Mouse (Mus musculus): ENCODE results near the gene Zic4. TPM values are rescaled to one million over a fixed set of nuclear protein-coding genes. Genes with fewer than 3 reads are reported as not detected.

Zic4 gene
- polyA plus RNA-seq, 1 experiment from 2014 or later: not detected

- Histone ChIP-seq H3K9ac (ENCODE audit: low read length) (no peak overlapping the region), H3K4me1 (replicated peaks; ENCODE audit: control insufficient read depth, insufficient read depth, low read length) (no peaks in the 10 kb centered on the region; the same call in 1 of the 2 replicates), H3K4me3 (ENCODE audit: low read depth, low read length) (no peak overlapping the region), H3K27me3 (replicated peaks; ENCODE audit: control insufficient read depth, insufficient read depth, low read length) (peaks cover 98% of the 10 kb centered on the region), H3K36me3 (ENCODE audit: control insufficient read depth, insufficient read depth, low read length) (no peaks in the 10 kb centered on the region), H3K9me3 (ENCODE audit: control insufficient read depth, low read length) (no peaks in the 10 kb centered on the region), H3K4me2 (ENCODE audit: low read length) (no peak overlapping the region), H3K27ac (ENCODE audit: low read depth) (no peak overlapping the region)
- ATAC-seq (replicated peaks; ENCODE audit: low FRiP score, low TSS enrichment, low read depth) (no peak), DNase-seq (ENCODE audit: low spot score) (no peak)
- WGBS: 1% methylated on average over 18 of the region's 18 CpGs
Measured at GRCm38 (mm10) chr9:91366226-91366998, 4.2 kb downstream of the Zic4 start.

GRCm38 (mm10) chr9:91366999-91367811, 5.0 kb downstream of the Zic4 start:
- ATAC-seq (replicated peaks; ENCODE audit: low FRiP score, low TSS enrichment, low read depth) (no peak), DNase-seq (ENCODE audit: low spot score) (peak; percentile 55)
- Histone ChIP-seq H3K9me3 (ENCODE audit: control insufficient read depth, low read length) (no peaks in the 10 kb centered on the region), H3K27me3 (replicated peaks; ENCODE audit: control insufficient read depth, insufficient read depth, low read length) (peaks cover 98% of the 10 kb centered on the region), H3K4me3 (ENCODE audit: low read depth, low read length) (no peak overlapping the region), H3K36me3 (ENCODE audit: control insufficient read depth, insufficient read depth, low read length) (no peaks in the 10 kb centered on the region), H3K27ac (ENCODE audit: low read depth) (no peak overlapping the region), H3K4me2 (ENCODE audit: low read length) (no peak overlapping the region), H3K9ac (ENCODE audit: low read length) (no peak overlapping the region), H3K4me1 (replicated peaks; ENCODE audit: control insufficient read depth, insufficient read depth, low read length) (no peaks in the 10 kb centered on the region; the same call in 1 of the 2 replicates)
- WGBS: 1% methylated on average over 30 of the region's 30 CpGs

GRCm38 (mm10) chr9:91368150-91368549, 5.9 kb downstream of the Zic4 start:
- Histone ChIP-seq H3K36me3 (ENCODE audit: control insufficient read depth, insufficient read depth, low read length) (no peaks in the 10 kb centered on the region), H3K4me1 (replicated peaks; ENCODE audit: control insufficient read depth, insufficient read depth, low read length) (no peaks in the 10 kb centered on the region), H3K27me3 (replicated peaks; ENCODE audit: control insufficient read depth, insufficient read depth, low read length) (peaks cover 98% of the 10 kb centered on the region), H3K4me3 (ENCODE audit: low read depth, low read length) (no peak overlapping the region), H3K9ac (ENCODE audit: low read length) (no peak overlapping the region), H3K27ac (ENCODE audit: low read depth) (no peak overlapping the region), H3K9me3 (ENCODE audit: control insufficient read depth, low read length) (no peaks in the 10 kb centered on the region), H3K4me2 (ENCODE audit: low read length) (no peak overlapping the region)
- WGBS: 0% methylated on average over 3 of the region's 3 CpGs
- DNase-seq (ENCODE audit: low spot score) (peak; percentile 44), ATAC-seq (replicated peaks; ENCODE audit: low FRiP score, low TSS enrichment, low read depth) (no peak)

- Histone ChIP-seq H3K9me3 (ENCODE audit: control insufficient read depth, low read length) (no peaks in the 10 kb centered on the region), H3K36me3 (ENCODE audit: control insufficient read depth, insufficient read depth, low read length) (no peaks in the 10 kb centered on the region), H3K4me3 (ENCODE audit: low read depth, low read length) (no peak overlapping the region), H3K4me2 (ENCODE audit: low read length) (no peak overlapping the region), H3K4me1 (replicated peaks; ENCODE audit: control insufficient read depth, insufficient read depth, low read length) (no peaks in the 10 kb centered on the region), H3K27ac (ENCODE audit: low read depth) (no peak overlapping the region), H3K27me3 (replicated peaks; ENCODE audit: control insufficient read depth, insufficient read depth, low read length) (peaks cover 98% of the 10 kb centered on the region), H3K9ac (ENCODE audit: low read length) (no peak overlapping the region)
- 2% methylated on average over 13 of the region's 13 CpGs for WGBS
- DNase-seq (ENCODE audit: low spot score) (peak; percentile 42), ATAC-seq (replicated peaks; ENCODE audit: low FRiP score, low TSS enrichment, low read depth) (no peak)
Measured at GRCm38 (mm10) chr9:91368946-91369292, 6.7 kb downstream of the Zic4 start.

GRCm38 (mm10) chr9:91369293-91369991, 7.2 kb downstream of the Zic4 start:
- no peak overlapping the region for H3K27ac ChIP-seq (ENCODE audit: low read depth)
- no peaks in the 10 kb centered on the region for H3K9me3 ChIP-seq (ENCODE audit: control insufficient read depth, low read length)
- H3K4me2 ChIP-seq (ENCODE audit: low read length): no peak overlapping the region
- 1% methylated on average over 26 of the region's 26 CpGs for WGBS
- H3K36me3 ChIP-seq (ENCODE audit: control insufficient read depth, insufficient read depth, low read length): no peaks in the 10 kb centered on the region
- no peaks in the 10 kb centered on the region for H3K4me1 ChIP-seq (replicated peaks; ENCODE audit: control insufficient read depth, insufficient read depth, low read length)
- H3K9ac ChIP-seq (ENCODE audit: low read length): no peak overlapping the region
- DNase-seq (ENCODE audit: low spot score) (peak; percentile 51), ATAC-seq (replicated peaks; ENCODE audit: low FRiP score, low TSS enrichment, low read depth) (no peak)
- peaks cover 98% of the 10 kb centered on the region for H3K27me3 ChIP-seq (replicated peaks; ENCODE audit: control insufficient read depth, insufficient read depth, low read length)
- no peak overlapping the region for H3K4me3 ChIP-seq (ENCODE audit: low read depth, low read length)

- no peak for ATAC-seq (replicated peaks; ENCODE audit: low FRiP score, low TSS enrichment, low read depth)
Measured at GRCm38 (mm10) chr9:91370191-91370708, 8.0 kb downstream of the Zic4 start.

GRCm38 (mm10) chr9:91371011-91371410, 8.8 kb downstream of the Zic4 start:
- DNase-seq (ENCODE audit: low spot score) (no peak), ATAC-seq (replicated peaks; ENCODE audit: low FRiP score, low TSS enrichment, low read depth) (no peak)
- Histone ChIP-seq H3K9ac (ENCODE audit: low read length) (no peak overlapping the region), H3K4me3 (ENCODE audit: low read depth, low read length) (no peak overlapping the region), H3K9me3 (ENCODE audit: control insufficient read depth, low read length) (no peaks in the 10 kb centered on the region), H3K4me2 (ENCODE audit: low read length) (no peak overlapping the region), H3K4me1 (replicated peaks; ENCODE audit: control insufficient read depth, insufficient read depth, low read length) (no peaks in the 10 kb centered on the region), H3K27ac (ENCODE audit: low read depth) (no peak overlapping the region), H3K27me3 (replicated peaks; ENCODE audit: control insufficient read depth, insufficient read depth, low read length) (peaks cover 99% of the 10 kb centered on the region), H3K36me3 (ENCODE audit: control insufficient read depth, insufficient read depth, low read length) (no peaks in the 10 kb centered on the region)

More at GRCm38 (mm10) chr9:91370191-91370708, 8.0 kb downstream of the Zic4 start:
- 13% methylated on average over 6 of the region's 6 CpGs for WGBS
- no peaks in the 10 kb centered on the region for H3K9me3 ChIP-seq (ENCODE audit: control insufficient read depth, low read length)
- H3K27ac ChIP-seq (ENCODE audit: low read depth): no peak overlapping the region
- H3K9ac ChIP-seq (ENCODE audit: low read length): no peak overlapping the region
- H3K4me1 ChIP-seq (replicated peaks; ENCODE audit: control insufficient read depth, insufficient read depth, low read length): no peaks in the 10 kb centered on the region
- H3K4me2 ChIP-seq (ENCODE audit: low read length): no peak overlapping the region
- H3K36me3 ChIP-seq (ENCODE audit: control insufficient read depth, insufficient read depth, low read length): no peaks in the 10 kb centered on the region
- DNase-seq (ENCODE audit: low spot score): no peak
- no peak overlapping the region for H3K4me3 ChIP-seq (ENCODE audit: low read depth, low read length)
- H3K27me3 ChIP-seq (replicated peaks; ENCODE audit: control insufficient read depth, insufficient read depth, low read length): peaks cover 98% of the 10 kb centered on the region

GRCm38 (mm10) chr9:91371608-91372007, 9.4 kb downstream of the Zic4 start:
- 3% methylated on average over 4 of the region's 4 CpGs for WGBS
- Histone ChIP-seq H3K36me3 (ENCODE audit: control insufficient read depth, insufficient read depth, low read length) (no peaks in the 10 kb centered on the region), H3K4me1 (replicated peaks; ENCODE audit: control insufficient read depth, insufficient read depth, low read length) (no peaks in the 10 kb centered on the region), H3K9me3 (ENCODE audit: control insufficient read depth, low read length) (no peaks in the 10 kb centered on the region), H3K4me2 (ENCODE audit: low read length) (no peak overlapping the region), H3K27ac (ENCODE audit: low read depth) (no peak overlapping the region), H3K4me3 (ENCODE audit: low read depth, low read length) (no peak overlapping the region), H3K9ac (ENCODE audit: low read length) (no peak overlapping the region), H3K27me3 (replicated peaks; ENCODE audit: control insufficient read depth, insufficient read depth, low read length) (peaks cover 99% of the 10 kb centered on the region)
- DNase-seq (ENCODE audit: low spot score) (no peak), ATAC-seq (replicated peaks; ENCODE audit: low FRiP score, low TSS enrichment, low read depth) (no peak)

All from intestine, embryonic 14.5 days (tissue).